Mouse (Mus musculus) bone marrow macrophage, adult 2 months (primary cell): ENCODE measurements around the gene Ahnak.

Source experiments
- CTCF ChIP-seq: IDR thresholded peaks from 2 replicates; pipeline ENCODE4 v1.5.1; 2012; ENCODE audit warnings: low read depth, mild to moderate bottlenecking, low read length, moderate library complexity
- POLR2A ChIP-seq: IDR thresholded peaks from 2 replicates; pipeline ENCODE4 v1.6.1; 2012; ENCODE audit warnings: mild to moderate bottlenecking, low read depth, low read length, borderline replicate concordance

GRCm38 (mm10) chr19:9069687-9070307 is 80.7 kb downstream of the Ahnak start:
- no peak for TF ChIP-seq CTCF
- no peak for TF ChIP-seq POLR2A
